Mouse (Mus musculus): Measurements from ENCODE around the gene Adgrf4.
A peak's percentile ranks its signal among the peaks of the same experiment; 100 is the strongest.

Gene Adgrf4

GRCm38 (mm10) chr17:42692136-42692535, at the start of gene Adgrf4:
Adgrf4 (minus strand) TSS chr17:42692284.
- no peak for DNase-seq

GRCm38 (mm10) chr17:42741801-42742217, 49.7 kb upstream of the Adgrf4 start, which contains the start of gene Adgrf2:
Adgrf2 (minus strand) TSS chr17:42742179.
- DNase-seq: no peak

- DNase-seq: no peak
These were observed 46.7 kb upstream of the Adgrf4 start for GRCm38 (mm10) chr17:42738794-42739193.

GRCm38 (mm10) chr17:42717161-42717560, 25.1 kb upstream of the Adgrf4 start:
- no peak for DNase-seq

GRCm38 (mm10) chr17:42714991-42715390, 22.9 kb upstream of the Adgrf4 start:
- DNase-seq: peak in 1 of 2 experiments; percentile 8

- no peak for DNase-seq
These were observed 18.6 kb upstream of the Adgrf4 start for GRCm38 (mm10) chr17:42710717-42711116.

GRCm38 (mm10) chr17:42705611-42706010, 13.5 kb upstream of the Adgrf4 start:
- no peak for DNase-seq

GRCm38 (mm10) chr17:42702198-42702597, 10.1 kb upstream of the Adgrf4 start:
- no peak for DNase-seq

- DNase-seq: peak; percentile 4 to 11
These were observed 2.6 kb upstream of the Adgrf4 start for GRCm38 (mm10) chr17:42694730-42695129.

GRCm38 (mm10) chr17:42690531-42690930, 1.6 kb downstream of the Adgrf4 start:
- DNase-seq: no peak

- peak; percentile 42 to 46 for DNase-seq
These were observed 33.3 kb downstream of the Adgrf4 start for GRCm38 (mm10) chr17:42658634-42659422.

GRCm38 (mm10) chr17:42643416-42643815, 48.7 kb downstream of the Adgrf4 start:
- no peak for DNase-seq

- DNase-seq: peak; percentile 17 to 45
These were observed 61.9 kb downstream of the Adgrf4 start for GRCm38 (mm10) chr17:42630206-42630605.

- peak; percentile 69 to 73 for DNase-seq
These were observed 78.9 kb downstream of the Adgrf4 start for GRCm38 (mm10) chr17:42613043-42613737.

GRCm38 (mm10) chr17:42611295-42611694, 80.8 kb downstream of the Adgrf4 start, which contains the start of gene Opn5:
Opn5 (minus strand) TSS chr17:42611395.
- DNase-seq: no peak

- DNase-seq: no peak
These were observed 83.8 kb downstream of the Adgrf4 start for GRCm38 (mm10) chr17:42608270-42608669.

Measured in cerebellum, postnatal 14 days (tissue).